23 mouse cellular contexts compared by ENCODE assay signal in genomic region chr12:105126516-105126915, GRCm38 (mm10). TPM values are rescaled to one million over a fixed set of nuclear protein-coding genes. Genes with fewer than 3 reads are reported as not detected.
"Had no signal": no experiment of that assay in that cellular context is flagged by ENCODE, and none has a peak within 500 bp of the region (broad histone marks: within the 10 kb centered on the region; RNA-seq: fewer than 3 reads in every experiment).

No protein-coding gene starts in this region.

- H3K9ac ChIP-seq: lung, embryonic 15.5 days; midbrain, embryonic 13.5 days; midbrain, embryonic 15.5 days; neural tube, embryonic 12.5 days; stomach, embryonic 15.5 days had no signal

- H3K27ac ChIP-seq: lung, embryonic 15.5 days; macrophage; midbrain, embryonic 13.5 days; midbrain, embryonic 15.5 days; neural tube, embryonic 12.5 days; stomach, embryonic 15.5 days; stomach, postnatal 0 days had no signal

- H3K4me3 ChIP-seq: lung, embryonic 15.5 days; megakaryocyte, embryonic 14.5 days; midbrain, embryonic 13.5 days; midbrain, embryonic 15.5 days; neural tube, embryonic 12.5 days; stomach, embryonic 15.5 days had no signal

- DNase-seq: lung, adult 2 months; lung, postnatal 14 days; lung, postnatal 36 days; right cerebral cortex, postnatal 14 days; thymus, adult 2 months; thymus, postnatal 36 days had no signal

- H3K9me3 ChIP-seq: lung, embryonic 15.5 days; midbrain, embryonic 13.5 days; midbrain, embryonic 15.5 days; neural tube, embryonic 12.5 days; stomach, embryonic 15.5 days had no signal

- H3K36me3 ChIP-seq: lung, embryonic 15.5 days; midbrain, embryonic 13.5 days; midbrain, embryonic 15.5 days; neural tube, embryonic 12.5 days; stomach, embryonic 15.5 days had no signal

- ATAC-seq: lung, postnatal 0 days; midbrain, embryonic 13.5 days; midbrain, embryonic 15.5 days had no signal

- H3K27me3 ChIP-seq: lung, embryonic 15.5 days; megakaryocyte, embryonic 14.5 days; midbrain, embryonic 13.5 days; midbrain, embryonic 15.5 days; neural tube, embryonic 12.5 days; stomach, embryonic 15.5 days had no signal

- H3K4me2 ChIP-seq: lung, embryonic 15.5 days; midbrain, embryonic 11.5 days; midbrain, embryonic 13.5 days; midbrain, embryonic 15.5 days; neural tube, embryonic 12.5 days; stomach, embryonic 15.5 days had no signal

- H3K4me1 ChIP-seq: lung, embryonic 15.5 days; megakaryocyte, embryonic 14.5 days; midbrain, embryonic 13.5 days; midbrain, embryonic 15.5 days; neural tube, embryonic 12.5 days; stomach, embryonic 15.5 days had no signal

RNA-seq across cellular contexts. Expression of gene Tcl1b2, which starts 19.3 kb away (rescaled TPM):
- total RNA-seq: megakaryocyte progenitor cell, adult 5-6 weeks; midbrain, postnatal 0 days; monocyte, adult 5-6 weeks; neutrophil, adult 5-6 weeks had no signal
- polyA plus RNA-seq: lung, adult 2 months; lung, embryonic 15.5 days; lung, postnatal 0 days; macrophage; midbrain, embryonic 11.5 days; midbrain, embryonic 13.5 days; midbrain, embryonic 15.5 days; midbrain, postnatal 0 days; neural tube, embryonic 12.5 days; neural tube, embryonic 14.5 days; spleen, adult 2 months; stomach, embryonic 15.5 days; stomach, postnatal 0 days; thymus, adult 2 months had no signal

RNA-seq across cellular contexts. Expression of gene Tcl1b1, which starts 33.0 kb away (rescaled TPM):
- total RNA-seq: megakaryocyte progenitor cell, adult 5-6 weeks; midbrain, postnatal 0 days; monocyte, adult 5-6 weeks; neutrophil, adult 5-6 weeks had no signal
- polyA plus RNA-seq: lung, adult 2 months; lung, embryonic 15.5 days; lung, postnatal 0 days; macrophage; midbrain, embryonic 11.5 days; midbrain, embryonic 13.5 days; midbrain, embryonic 15.5 days; midbrain, postnatal 0 days; neural tube, embryonic 12.5 days; neural tube, embryonic 14.5 days; spleen, adult 2 months; stomach, embryonic 15.5 days; stomach, postnatal 0 days; testis, adult 2 months; thymus, adult 2 months had no signal

RNA-seq across cellular contexts. Expression of gene Tcl1b5, which starts 49.6 kb away (rescaled TPM):
- total RNA-seq: megakaryocyte progenitor cell, adult 5-6 weeks; midbrain, postnatal 0 days; monocyte, adult 5-6 weeks; neutrophil, adult 5-6 weeks had no signal
- polyA plus RNA-seq: lung, adult 2 months; lung, embryonic 15.5 days; lung, postnatal 0 days; macrophage; midbrain, embryonic 11.5 days; midbrain, embryonic 13.5 days; midbrain, embryonic 15.5 days; midbrain, postnatal 0 days; neural tube, embryonic 12.5 days; neural tube, embryonic 14.5 days; spleen, adult 2 months; stomach, embryonic 15.5 days; stomach, postnatal 0 days; testis, adult 2 months had no signal
